Mouse (Mus musculus): Measurements from ENCODE around the gene Gpr84. TPM values are rescaled to one million over a fixed set of nuclear protein-coding genes. Genes with fewer than 3 reads are reported as not detected.

The Gpr84 gene
- polyA plus RNA-seq, 1 experiment from 2014 or later, result 0.30 TPM

- Histone ChIP-seq H3K36me3 (ENCODE audit: control insufficient read depth, insufficient read depth, low read length) (peaks cover 17% of the 10 kb centered on the region), H3K4me2 (replicated peaks; ENCODE audit: low read depth) (no peak overlapping the region), H3K9ac (ENCODE audit: low read length) (no peak overlapping the region), H3K27ac (replicated peaks) (no peak overlapping the region), H3K4me3 (ENCODE audit: low read depth, low read length) (no peak overlapping the region), H3K9me3 (ENCODE audit: control insufficient read depth, low read length) (no peaks in the 10 kb centered on the region), H3K4me1 (replicated peaks; ENCODE audit: control insufficient read depth, insufficient read depth) (0 out of 2 replicates have a peak, but pooled peaks cover 2% of the 10 kb centered on the region), H3K27me3 (ENCODE audit: control insufficient read depth, insufficient read depth, low read length) (no peaks in the 10 kb centered on the region)
- DNase-seq (ENCODE audit: low spot score) (no peak), ATAC-seq (ENCODE audit: low FRiP score, low TSS enrichment) (no peak)
- no peak for TF ChIP-seq EP300 (optimal IDR thresholded peaks at IDR 0.05)
- no peak for TF ChIP-seq CTCF (IDR thresholded peaks at IDR 0.05; ENCODE audit: low read depth)
- WGBS, result 70% methylated on average over 4 of the region's 4 CpGs
These were observed 45.7 kb upstream of the Gpr84 start for GRCm38 (mm10) chr15:103356130-103356529.

GRCm38 (mm10) chr15:103355420-103355819 lies 45.0 kb upstream of the Gpr84 start:
- no peaks in the 10 kb centered on the region for H3K27me3 ChIP-seq (ENCODE audit: control insufficient read depth, insufficient read depth, low read length)
- H3K27ac ChIP-seq (replicated peaks), result no peak overlapping the region
- no peak for DNase-seq (ENCODE audit: low spot score)
- H3K4me2 ChIP-seq (replicated peaks; ENCODE audit: low read depth), result no peak overlapping the region
- H3K4me3 ChIP-seq (ENCODE audit: low read depth, low read length), result no peak overlapping the region
- H3K4me1 ChIP-seq (replicated peaks; ENCODE audit: control insufficient read depth, insufficient read depth), result 0 out of 2 replicates have a peak, but pooled peaks cover 2% of the 10 kb centered on the region
- TF ChIP-seq CTCF (IDR thresholded peaks at IDR 0.05; ENCODE audit: low read depth) (no peak), EP300 (optimal IDR thresholded peaks at IDR 0.05) (no peak)
- H3K36me3 ChIP-seq (ENCODE audit: control insufficient read depth, insufficient read depth, low read length), result peaks cover 24% of the 10 kb centered on the region
- 81% methylated on average over 4 of the region's 4 CpGs for WGBS
- no peak overlapping the region for H3K9ac ChIP-seq (ENCODE audit: low read length)
- ATAC-seq (ENCODE audit: low FRiP score, low TSS enrichment), result no peak
- H3K9me3 ChIP-seq (ENCODE audit: control insufficient read depth, low read length), result no peaks in the 10 kb centered on the region

GRCm38 (mm10) chr15:103354690-103355089 lies 44.3 kb upstream of the Gpr84 start:
- no peak overlapping the region for H3K27ac ChIP-seq (replicated peaks)
- peaks cover 29% of the 10 kb centered on the region for H3K36me3 ChIP-seq (ENCODE audit: control insufficient read depth, insufficient read depth, low read length)
- H3K9ac ChIP-seq (ENCODE audit: low read length), result no peak overlapping the region
- H3K4me3 ChIP-seq (ENCODE audit: low read depth, low read length), result no peak overlapping the region
- no peak overlapping the region for H3K4me2 ChIP-seq (replicated peaks; ENCODE audit: low read depth)
- 93% methylated on average over 2 of the region's 2 CpGs for WGBS
- H3K4me1 ChIP-seq (replicated peaks; ENCODE audit: control insufficient read depth, insufficient read depth), result 0 out of 2 replicates have a peak, but pooled peaks cover 2% of the 10 kb centered on the region
- ATAC-seq (ENCODE audit: low FRiP score, low TSS enrichment) (no peak), DNase-seq (ENCODE audit: low spot score) (no peak)
- TF ChIP-seq EP300 (optimal IDR thresholded peaks at IDR 0.05), result no peak
- TF ChIP-seq CTCF (IDR thresholded peaks at IDR 0.05; ENCODE audit: low read depth), result no peak
- H3K9me3 ChIP-seq (ENCODE audit: control insufficient read depth, low read length), result no peaks in the 10 kb centered on the region
- no peaks in the 10 kb centered on the region for H3K27me3 ChIP-seq (ENCODE audit: control insufficient read depth, insufficient read depth, low read length)

- Histone ChIP-seq H3K36me3 (ENCODE audit: control insufficient read depth, insufficient read depth, low read length) (peaks cover 36% of the 10 kb centered on the region), H3K9me3 (ENCODE audit: control insufficient read depth, low read length) (no peaks in the 10 kb centered on the region), H3K9ac (ENCODE audit: low read length) (no peak overlapping the region), H3K4me3 (ENCODE audit: low read depth, low read length) (no peak overlapping the region), H3K4me1 (replicated peaks; ENCODE audit: control insufficient read depth, insufficient read depth) (no peaks in the 10 kb centered on the region), H3K27ac (replicated peaks) (no peak overlapping the region), H3K27me3 (ENCODE audit: control insufficient read depth, insufficient read depth, low read length) (no peaks in the 10 kb centered on the region), H3K4me2 (replicated peaks; ENCODE audit: low read depth) (no peak overlapping the region)
- TF ChIP-seq CTCF (IDR thresholded peaks at IDR 0.05; ENCODE audit: low read depth) (no peak), EP300 (optimal IDR thresholded peaks at IDR 0.05) (no peak)
- DNase-seq (ENCODE audit: low spot score), result no peak
- WGBS, result 88% methylated on average over 11 of the region's 11 CpGs
- ATAC-seq (ENCODE audit: low FRiP score, low TSS enrichment), result no peak
These were observed 43.3 kb upstream of the Gpr84 start for GRCm38 (mm10) chr15:103353511-103354256.

- no peak for TF ChIP-seq EP300 (optimal IDR thresholded peaks at IDR 0.05)
- peak; percentile 91 for TF ChIP-seq CTCF (IDR thresholded peaks at IDR 0.05; ENCODE audit: low read depth)
These were observed 42.4 kb upstream of the Gpr84 start for GRCm38 (mm10) chr15:103352856-103353255.

GRCm38 (mm10) chr15:103347275-103347684 lies 36.9 kb upstream of the Gpr84 start:
- H3K9ac ChIP-seq (ENCODE audit: low read length), result no peak overlapping the region
- ATAC-seq (ENCODE audit: low FRiP score, low TSS enrichment) (peak; percentile 58; the same call in 1 of the 2 replicates), DNase-seq (ENCODE audit: low spot score) (peak; percentile 82)
- no peaks in the 10 kb centered on the region for H3K27me3 ChIP-seq (ENCODE audit: control insufficient read depth, insufficient read depth, low read length)
- no peaks in the 10 kb centered on the region for H3K4me1 ChIP-seq (replicated peaks; ENCODE audit: control insufficient read depth, insufficient read depth)
- H3K4me2 ChIP-seq (replicated peaks; ENCODE audit: low read depth), result no peak overlapping the region
- no peak overlapping the region for H3K4me3 ChIP-seq (ENCODE audit: low read depth, low read length)
- H3K27ac ChIP-seq (replicated peaks), result no peak overlapping the region
- H3K36me3 ChIP-seq (ENCODE audit: control insufficient read depth, insufficient read depth, low read length), result peaks cover 29% of the 10 kb centered on the region
- no peak for TF ChIP-seq EP300 (optimal IDR thresholded peaks at IDR 0.05)
- peak; percentile 82 for TF ChIP-seq CTCF (IDR thresholded peaks at IDR 0.05; ENCODE audit: low read depth)
- no peaks in the 10 kb centered on the region for H3K9me3 ChIP-seq (ENCODE audit: control insufficient read depth, low read length)
- WGBS, result 7% methylated on average over 2 of the region's 2 CpGs

More at GRCm38 (mm10) chr15:103352856-103353255, 42.4 kb upstream of the Gpr84 start:
- no peak overlapping the region for H3K9ac ChIP-seq (ENCODE audit: low read length)
- H3K27me3 ChIP-seq (ENCODE audit: control insufficient read depth, insufficient read depth, low read length), result no peaks in the 10 kb centered on the region
- no peak overlapping the region for H3K4me3 ChIP-seq (ENCODE audit: low read depth, low read length)
- DNase-seq (ENCODE audit: low spot score), result peak; percentile 63
- H3K27ac ChIP-seq (replicated peaks), result no peak overlapping the region
- no peak overlapping the region for H3K4me2 ChIP-seq (replicated peaks; ENCODE audit: low read depth)
- 35% methylated on average over 4 of the region's 4 CpGs for WGBS
- H3K9me3 ChIP-seq (ENCODE audit: control insufficient read depth, low read length), result no peaks in the 10 kb centered on the region
- peak; percentile 25 for ATAC-seq (ENCODE audit: low FRiP score, low TSS enrichment)
- no peaks in the 10 kb centered on the region for H3K4me1 ChIP-seq (replicated peaks; ENCODE audit: control insufficient read depth, insufficient read depth)
- peaks cover 36% of the 10 kb centered on the region for H3K36me3 ChIP-seq (ENCODE audit: control insufficient read depth, insufficient read depth, low read length)

All from stomach, postnatal 0 days (tissue).